Mouse (Mus musculus) CH12.LX (cell line): ENCODE measurements around the gene Ptpn21. TPM values are rescaled to one million over a fixed set of nuclear protein-coding genes. Genes with fewer than 3 reads are reported as not detected.

Experiments used
- DNase-seq: peaks from one replicate; pipeline ENCODE4 v3.0.0-alpha.2; 2013; ENCODE audit errors: extremely low read depth
- H3K27ac ChIP-seq: 2 replicates; pipeline ENCODE4 v1.5.1; 2012; ENCODE audit warnings: low read depth, mild to moderate bottlenecking, control low read depth, moderate library complexity; ENCODE audit not compliant: insufficient read depth
- H3K27me3 ChIP-seq: replicated peaks from 2 replicates; pipeline ENCODE3; 2012; ENCODE audit warnings: inconsistent platforms
- H3K36me3 ChIP-seq, 2 experiments: replicated peaks in 1 of 2; 2 replicates each; pipeline versions ENCODE3 to v1.6.1; 2012; ENCODE audit warnings: inconsistent platforms in 1 of 2, low read length in 1 of 2, mild to moderate bottlenecking in 1 of 2, mixed read lengths in 1 of 2, moderate library complexity in 1 of 2; ENCODE audit not compliant: control insufficient read depth in 1 of 2, insufficient read depth in 1 of 2
- H3K4me1 ChIP-seq, 2 experiments: 2 replicates each; pipeline ENCODE4 v1.6.1; 2012; ENCODE audit warnings: inconsistent platforms in 1 of 2, moderate library complexity in 1 of 2; ENCODE audit not compliant: insufficient read depth in 2 of 2, control insufficient read depth in 1 of 2
- H3K4me2 ChIP-seq: 2 replicates; pipeline ENCODE4 v1.6.1; 2012; ENCODE audit warnings: low read depth, mild to moderate bottlenecking, control low read depth; ENCODE audit not compliant: poor library complexity, insufficient read depth, severe bottlenecking
- H3K4me3 ChIP-seq, 3 experiments: fragments of 150-350 bp in 1 of 3; sonication (generic) in 1 of 3; replicated peaks in 1 of 3; 2 replicates each; pipeline versions ENCODE3 to v1.5.1; 2011 to 2012; ENCODE audit warnings: low read depth in 2 of 3, low read length in 2 of 3, mild to moderate bottlenecking in 2 of 3, moderate library complexity in 2 of 3, control low read depth in 1 of 3, improper control_type of control experiment in 1 of 3, inconsistent platforms in 1 of 3, mixed read lengths in 1 of 3; ENCODE audit not compliant: poor library complexity in 1 of 3
- H3K79me2 ChIP-seq: replicated peaks from 2 replicates; pipeline ENCODE4 v1.6.1; 2012; ENCODE audit warnings: mild to moderate bottlenecking, moderate library complexity; ENCODE audit not compliant: control insufficient read depth, poor library complexity, insufficient read depth, severe bottlenecking; ENCODE audit errors: extremely low read depth
- H3K9ac ChIP-seq: 2 replicates; pipeline ENCODE4 v1.6.1; 2012; ENCODE audit warnings: low read depth, mild to moderate bottlenecking, control low read depth, moderate library complexity; ENCODE audit not compliant: insufficient read depth
- H3K9me3 ChIP-seq: replicated peaks from 2 replicates; pipeline ENCODE3; 2012; ENCODE audit warnings: low read length, inconsistent platforms, mixed read lengths
- CHD2 ChIP-seq: IDR thresholded peaks from 2 replicates; pipeline ENCODE4 v1.6.1; 2011; ENCODE audit warnings: low read length, improper control_type of control experiment
- CTCF ChIP-seq, 2 experiments: IDR thresholded peaks in 1 of 2; conservative IDR thresholded peaks in 1 of 2; 2 replicates each; pipeline ENCODE4 v1.5.1; 2011 to 2012; ENCODE audit warnings: low read depth in 2 of 2, low read length in 2 of 2, improper control_type of control experiment in 1 of 2, inconsistent platforms in 1 of 2, mild to moderate bottlenecking in 1 of 2, moderate library complexity in 1 of 2
- EP300 ChIP-seq: IDR thresholded peaks from 2 replicates; pipeline ENCODE4 v1.6.1; 2011; ENCODE audit warnings: low read length, improper control_type of control experiment
- ETS1 ChIP-seq: conservative IDR thresholded peaks from 2 replicates; pipeline ENCODE4 v1.6.1; 2012; ENCODE audit warnings: low read depth, mild to moderate bottlenecking, inconsistent platforms, low read length, improper control_type of control experiment, moderate library complexity
- HCFC1 ChIP-seq: IDR thresholded peaks from 2 replicates; pipeline ENCODE4 v1.6.1; 2012; ENCODE audit warnings: low read depth, mild to moderate bottlenecking, inconsistent platforms, low read length, improper control_type of control experiment
- IRF4 ChIP-seq: IDR thresholded peaks from 2 replicates; pipeline ENCODE4 v1.6.1; 2014; ENCODE audit warnings: low read depth, mild to moderate bottlenecking, inconsistent platforms, low read length, improper control_type of control experiment
- JUND ChIP-seq: conservative IDR thresholded peaks from 2 replicates; pipeline ENCODE4 v1.6.1; 2011; ENCODE audit warnings: low read depth, low read length, improper control_type of control experiment
- KAT2A ChIP-seq: IDR thresholded peaks from 2 replicates; pipeline ENCODE4 v1.6.1; 2012; ENCODE audit warnings: low read length, improper control_type of control experiment, inconsistent platforms; ENCODE audit not compliant: insufficient replicate concordance
- MAFK ChIP-seq: IDR thresholded peaks from 2 replicates; pipeline ENCODE4 v1.6.1; 2011; ENCODE audit warnings: low read length, improper control_type of control experiment; ENCODE audit not compliant: insufficient replicate concordance
- MAX ChIP-seq: IDR thresholded peaks from 2 replicates; pipeline ENCODE4 v1.6.1; 2011; ENCODE audit warnings: low read length, improper control_type of control experiment
- MAZ ChIP-seq: IDR thresholded peaks from 2 replicates; pipeline ENCODE4 v1.6.1; 2012; ENCODE audit warnings: low read depth, mild to moderate bottlenecking, inconsistent platforms, low read length, improper control_type of control experiment, moderate library complexity
- MEF2A ChIP-seq: IDR thresholded peaks from 2 replicates; pipeline ENCODE4 v1.6.1; 2014; ENCODE audit warnings: low read depth, mild to moderate bottlenecking, inconsistent platforms, low read length, improper control_type of control experiment, borderline replicate concordance
- POLR2AphosphoS2 ChIP-seq: IDR thresholded peaks from 2 replicates; pipeline ENCODE4 v1.6.1; 2011; ENCODE audit warnings: low read depth, low read length, improper control_type of control experiment
- RAD21 ChIP-seq: IDR thresholded peaks from 2 replicates; pipeline ENCODE4 v1.6.1; 2011; ENCODE audit warnings: low read depth, mild to moderate bottlenecking, low read length, improper control_type of control experiment, moderate library complexity
- RCOR1 ChIP-seq: conservative IDR thresholded peaks from 2 replicates; pipeline ENCODE4 v1.6.1; 2012; ENCODE audit warnings: low read depth, mild to moderate bottlenecking, inconsistent platforms, low read length, improper control_type of control experiment
- SIN3A ChIP-seq: IDR thresholded peaks from 2 replicates; pipeline ENCODE4 v1.6.1; 2012; ENCODE audit warnings: low read length, improper control_type of control experiment, inconsistent platforms
- TBP ChIP-seq: conservative IDR thresholded peaks from 2 replicates; pipeline ENCODE4 v1.6.1; 2011; ENCODE audit warnings: low read depth, low read length, improper control_type of control experiment
- TCF12 ChIP-seq: IDR thresholded peaks from 2 replicates; pipeline ENCODE4 v1.6.1; 2014; ENCODE audit warnings: low read depth, mild to moderate bottlenecking, inconsistent platforms, low read length, improper control_type of control experiment
- USF1 ChIP-seq: IDR thresholded peaks from 2 replicates; pipeline ENCODE4 v1.6.1; 2014; ENCODE audit warnings: low read depth, mild to moderate bottlenecking, inconsistent platforms, low read length, improper control_type of control experiment
- USF2 ChIP-seq: conservative IDR thresholded peaks from 2 replicates; pipeline ENCODE4 v1.6.1; 2011; ENCODE audit warnings: low read depth, low read length, improper control_type of control experiment
- ZC3H11A ChIP-seq: IDR thresholded peaks from 2 replicates; pipeline ENCODE4 v1.6.1; 2012; ENCODE audit warnings: low read depth, mild to moderate bottlenecking, inconsistent platforms, low read length, improper control_type of control experiment
- ZMIZ1 ChIP-seq: IDR thresholded peaks from 2 replicates; pipeline ENCODE4 v1.6.1; 2012; ENCODE audit warnings: low read depth, mild to moderate bottlenecking, inconsistent platforms, low read length, improper control_type of control experiment
- ZNF384 ChIP-seq: IDR thresholded peaks from 2 replicates; pipeline ENCODE4 v1.6.1; 2012; ENCODE audit warnings: low read depth, low read length, improper control_type of control experiment, inconsistent platforms
- dilution Hi-C: fragments of 300-500 bp; cut with MboI; formaldehyde crosslinking; loops from 2 replicates; pipeline ENCODE4 v1.14.3; 2020; ENCODE audit warnings: low sequenced_read_pairs; ENCODE audit not compliant: extremely low pct_unique_long_range_greater_than_20kb, extremely low pct_ligation_motif_present
- in situ Hi-C: fragments of 300-500 bp; cut with MboI; formaldehyde crosslinking; loops from 3 replicates; pipeline ENCODE4 v1.14.3; 2019; ENCODE audit warnings: low sequenced_read_pairs, low pct_ligation_motif_present, low pct_unique_long_range_greater_than_20kb, mixed read lengths
- polyA plus RNA-seq: library from polyadenylated mRNA; unstranded; fragments of >175 nt; gene quantifications from 2 replicates; pipeline ENCODE4 v1.2.1, GENCODE M21; 2012; ENCODE audit warnings: low read depth; ENCODE audit not compliant: insufficient read length
- total RNA-seq, 2 experiments: library from RNA; depleted of rRNA; stranded (reverse); fragments of 300-350 nt in 1 of 2; fragments of >200 nt in 1 of 2; gene quantifications; 2 replicates each; pipeline ENCODE4 v1.2.3; 2012 to 2014

Ptpn21 gene
- total and polyA plus RNA-seq, 3 experiments = 2.2 to 5.8 (median 3.5) TPM

DNA sequence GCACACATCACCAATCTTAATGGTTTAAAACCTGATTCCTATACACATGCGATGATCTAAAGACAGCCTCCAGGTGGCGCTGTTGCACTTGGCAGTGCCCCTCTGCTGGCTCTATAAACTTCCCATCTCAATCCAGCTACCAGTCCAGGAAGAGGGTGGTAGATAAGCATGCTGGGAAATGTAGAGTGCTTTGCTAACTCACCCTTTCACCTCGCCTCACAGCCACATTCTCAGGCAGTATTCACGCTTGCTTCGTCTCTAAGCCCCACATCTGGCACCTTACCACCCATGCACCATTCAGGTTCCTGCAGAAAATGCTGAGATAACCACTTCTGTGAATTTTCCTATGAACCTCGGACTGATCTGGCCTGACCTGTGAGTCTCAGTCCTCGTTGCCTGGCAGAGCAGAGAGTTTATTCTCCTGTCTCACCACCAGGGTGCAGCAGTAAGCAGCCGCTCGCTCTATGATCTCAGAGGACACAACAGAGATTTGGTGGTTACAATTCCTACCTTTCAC, 62.5 kb downstream of the Ptpn21 start (continued):
- 0 out of 2 replicates have a peak, but pooled peaks have one; percentile 20 for TF ChIP-seq IRF4
- no peak for TF ChIP-seq TBP
- TF ChIP-seq CHD2 = peak; percentile 23; the same call in 1 of the 2 replicates
- no peak for TF ChIP-seq HCFC1
- peak; percentile 69 to 74 for TF ChIP-seq CTCF (conservative IDR thresholded peaks at IDR 0.05 in 1 of 2, IDR thresholded peaks at IDR 0.05 in 1 of 2; ENCODE audit: low read depth in 2 of 2, low read length in 2 of 2)
- TF ChIP-seq KAT2A = no peak
- peak; percentile 43; the same call in 1 of the 2 replicates for TF ChIP-seq MEF2A
- peak; percentile 75 for TF ChIP-seq RAD21
- no peak for TF ChIP-seq MAX
- TF ChIP-seq ETS1 = 0 out of 2 replicates have a peak, but pooled peaks have one; percentile 13
- TF ChIP-seq TCF12 = 0 out of 2 replicates have a peak, but pooled peaks have one; percentile 21
- no peak for TF ChIP-seq RCOR1
- TF ChIP-seq MAFK = peak; percentile 66; the same call in 1 of the 2 replicates
- TF ChIP-seq, all 38 proteins: peak for 14

DNA sequence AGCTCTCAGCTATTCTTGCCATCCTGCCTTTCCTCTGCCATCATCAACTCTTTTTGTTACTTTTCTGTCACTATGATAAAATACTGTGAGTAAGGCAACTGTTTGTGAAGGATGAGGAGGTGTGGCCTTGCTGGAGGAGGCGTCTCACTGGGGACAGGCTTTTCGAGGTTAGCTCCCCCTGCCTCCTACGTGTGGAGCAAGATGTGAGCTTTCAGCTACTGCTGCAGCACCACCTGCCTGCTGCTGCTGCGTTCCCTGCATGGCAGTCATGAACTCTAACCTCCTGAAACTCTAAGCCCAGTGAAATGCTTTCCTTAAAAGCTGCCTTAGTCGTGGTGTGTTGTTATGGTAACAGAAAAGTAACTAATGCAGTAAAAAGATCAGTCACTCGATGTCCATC, 63.3 kb downstream of the Ptpn21 start:
- no peak for DNase-seq
- H3K4me3 ChIP-seq = no peak overlapping the region
- peaks cover 0 to 11% of the 10 kb centered on the region in 2 experiments; a peak in 2 of 4 replicates for H3K4me1 ChIP-seq
- in situ Hi-C loops = loop anchor here (10.0 kb wide), 1 partner anchor 61 kb away; the partner anchor contains the start of gene Ptpn21
- no peak overlapping the region for H3K4me2 ChIP-seq
- dilution Hi-C loops = no loop called here
- no peak overlapping the region for H3K27ac ChIP-seq
- peaks cover 4% of the 10 kb centered on the region for H3K9me3 ChIP-seq
- TF ChIP-seq USF2 = no peak
- no peak for TF ChIP-seq ZC3H11A
- no peak for TF ChIP-seq USF1
- no peak for TF ChIP-seq MEF2A
- TF ChIP-seq ZNF384 = no peak
- TF ChIP-seq EP300 = no peak
- no peak for TF ChIP-seq JUND
- TF ChIP-seq TBP = no peak
- TF ChIP-seq CTCF (conservative IDR thresholded peaks at IDR 0.05 in 1 of 2, IDR thresholded peaks at IDR 0.05 in 1 of 2; ENCODE audit: low read depth in 2 of 2, low read length in 2 of 2) = no peak
- TF ChIP-seq CHD2 = no peak
- no peak for TF ChIP-seq MAZ
- TF ChIP-seq POLR2AphosphoS2 = no peak
- TF ChIP-seq IRF4 = no peak
- no peak for TF ChIP-seq ZMIZ1
- no peak for TF ChIP-seq SIN3A
- H3K36me3 ChIP-seq = peaks cover 13 to 37% of the 10 kb centered on the region in 2 experiments
- H3K79me2 ChIP-seq = no peaks in the 10 kb centered on the region
- no peak overlapping the region for H3K9ac ChIP-seq
- H3K27me3 ChIP-seq = no peaks in the 10 kb centered on the region
